Mouse (Mus musculus) C2C12 (cell line): Measurements from ENCODE around the gene Whamm. TPM values are rescaled to one million over a fixed set of nuclear protein-coding genes. Genes with fewer than 3 reads are reported as not detected.

Experiments used
- H3K27me3 ChIP-seq: one replicate; pipeline ENCODE4 v1.6.1; 2011; ENCODE audit not compliant: control insufficient read depth, insufficient read depth, insufficient read length
- H3K36me3 ChIP-seq: one replicate; pipeline ENCODE4 v1.6.1; 2011; ENCODE audit not compliant: control insufficient read depth, insufficient read depth
- H3K4me3 ChIP-seq: one replicate; pipeline ENCODE4 v1.5.1; 2011; ENCODE audit warnings: mild to moderate bottlenecking, control low read depth; ENCODE audit not compliant: poor library complexity, insufficient read depth, severe bottlenecking
- H3K79me2 ChIP-seq: one replicate; pipeline ENCODE4 v1.6.1; 2011; ENCODE audit not compliant: control insufficient read depth, insufficient read depth
- H3K79me3 ChIP-seq: one replicate; pipeline ENCODE4 v1.6.1; 2011; ENCODE audit warnings: low read depth, control low read depth
- H3ac ChIP-seq: one replicate; pipeline ENCODE3; 2011; ENCODE audit warnings: low read depth; ENCODE audit not compliant: control insufficient read depth, insufficient read length
- CEBPB ChIP-seq: IDR thresholded peaks from one replicate; pipeline ENCODE4 v1.6.1; 2011; ENCODE audit warnings: low read depth, mild to moderate bottlenecking, control low read depth, moderate library complexity
- CTCF ChIP-seq: IDR thresholded peaks from one replicate; pipeline ENCODE4 v1.5.1; 2011; ENCODE audit not compliant: control insufficient read depth, insufficient read depth, insufficient read length
- FOSL1 ChIP-seq: IDR thresholded peaks from one replicate; pipeline ENCODE4 v1.8.0; 2011; ENCODE audit warnings: mild to moderate bottlenecking, low read length; ENCODE audit not compliant: poor library complexity, insufficient read depth, severe bottlenecking
- MAX ChIP-seq: IDR thresholded peaks from one replicate; pipeline ENCODE4 v1.6.1; 2011; ENCODE audit warnings: mild to moderate bottlenecking, control low read depth
- MYOD1 ChIP-seq: IDR thresholded peaks from one replicate; pipeline ENCODE4 v1.6.1; 2011; ENCODE audit warnings: low read depth; ENCODE audit not compliant: control insufficient read depth, insufficient read length
- MYOG ChIP-seq: IDR thresholded peaks from one replicate; pipeline ENCODE4 v1.6.1; 2011; ENCODE audit not compliant: control insufficient read depth, insufficient read length; ENCODE audit errors: extremely low read depth
- USF1 ChIP-seq: IDR thresholded peaks from one replicate; pipeline ENCODE4 v1.6.1; 2011; ENCODE audit warnings: low read depth, mild to moderate bottlenecking, control low read depth, moderate library complexity
- polyA plus RNA-seq: library from polyadenylated mRNA; unstranded; fragments of >200 nt; fragmentation: generic; extraction: Trizol; gene quantifications from one replicate; pipeline ENCODE4 v1.2.1, GENCODE M21; 2012; ENCODE audit warnings: missing spikeins

Gene Whamm
- polyA plus RNA-seq, 1 experiment = 3.2 TPM

GRCm38 (mm10) chr7:81548864-81549263, 22.2 kb upstream of the Whamm start:
- Histone ChIP-seq H3K4me3 (no peak overlapping the region), H3ac (no peak overlapping the region), H3K27me3 (no peaks in the 10 kb centered on the region), H3K79me2 (no peaks in the 10 kb centered on the region), H3K36me3 (no peaks in the 10 kb centered on the region), H3K79me3 (no peaks in the 10 kb centered on the region)
- no peak for TF ChIP-seq MAX
- TF ChIP-seq CEBPB = no peak
- TF ChIP-seq FOSL1 = no peak
- TF ChIP-seq MYOD1 = no peak
- TF ChIP-seq CTCF = no peak
- TF ChIP-seq MYOG = no peak
- no peak for TF ChIP-seq USF1

- Histone ChIP-seq H3K4me3 (no peak overlapping the region), H3K79me3 (no peaks in the 10 kb centered on the region)
- TF ChIP-seq USF1 = no peak
- no peak for TF ChIP-seq MAX
- TF ChIP-seq FOSL1 = no peak
- no peak for TF ChIP-seq CTCF
- TF ChIP-seq MYOG = no peak
- no peak for TF ChIP-seq MYOD1
- TF ChIP-seq CEBPB = no peak
These were observed 17.5 kb upstream of the Whamm start for GRCm38 (mm10) chr7:81553589-81553988.

GRCm38 (mm10) chr7:81554369-81554768, 16.7 kb upstream of the Whamm start:
- no peak for TF ChIP-seq MAX
- TF ChIP-seq MYOG = no peak
- no peak for TF ChIP-seq MYOD1
- no peak for TF ChIP-seq CTCF
- TF ChIP-seq CEBPB = no peak
- TF ChIP-seq FOSL1 = no peak
- TF ChIP-seq USF1 = no peak
- H3K27me3 ChIP-seq = peaks cover 13% of the 10 kb centered on the region
- H3ac ChIP-seq = no peak overlapping the region
- H3K4me3 ChIP-seq = no peak overlapping the region
- H3K79me2 ChIP-seq = no peaks in the 10 kb centered on the region
- no peaks in the 10 kb centered on the region for H3K36me3 ChIP-seq
- no peaks in the 10 kb centered on the region for H3K79me3 ChIP-seq

More at GRCm38 (mm10) chr7:81553589-81553988, 17.5 kb upstream of the Whamm start:
- Histone ChIP-seq H3K36me3 (no peaks in the 10 kb centered on the region), H3K79me2 (no peaks in the 10 kb centered on the region), H3K27me3 (peaks cover 9% of the 10 kb centered on the region), H3ac (no peak overlapping the region)

GRCm38 (mm10) chr7:81556839-81557238, 14.2 kb upstream of the Whamm start:
- H3K36me3 ChIP-seq = no peaks in the 10 kb centered on the region
- H3ac ChIP-seq = no peak overlapping the region
- TF ChIP-seq MYOG (no peak), CEBPB (no peak), MYOD1 (no peak), FOSL1 (no peak), MAX (no peak), CTCF (no peak)
- H3K79me3 ChIP-seq = no peaks in the 10 kb centered on the region
- no peak overlapping the region for H3K4me3 ChIP-seq
- peaks cover 20% of the 10 kb centered on the region for H3K27me3 ChIP-seq
- no peaks in the 10 kb centered on the region for H3K79me2 ChIP-seq

- TF ChIP-seq MYOG = no peak
- no peak for TF ChIP-seq MAX
- TF ChIP-seq MYOD1 = no peak
- TF ChIP-seq FOSL1 = no peak
- no peak for TF ChIP-seq USF1
- TF ChIP-seq CTCF = no peak
- no peaks in the 10 kb centered on the region for H3K79me2 ChIP-seq
- no peak overlapping the region for H3K4me3 ChIP-seq
- peaks cover 20% of the 10 kb centered on the region for H3K27me3 ChIP-seq
- no peaks in the 10 kb centered on the region for H3K79me3 ChIP-seq
- H3ac ChIP-seq = no peak overlapping the region
- H3K36me3 ChIP-seq = no peaks in the 10 kb centered on the region
These were observed 13.6 kb upstream of the Whamm start for GRCm38 (mm10) chr7:81557252-81557984.

GRCm38 (mm10) chr7:81557985-81558360, 13.1 kb upstream of the Whamm start:
- Histone ChIP-seq H3K4me3 (no peak overlapping the region), H3ac (no peak overlapping the region), H3K79me3 (no peaks in the 10 kb centered on the region), H3K79me2 (no peaks in the 10 kb centered on the region), H3K27me3 (peaks cover 20% of the 10 kb centered on the region), H3K36me3 (no peaks in the 10 kb centered on the region)
- TF ChIP-seq CEBPB = no peak
- no peak for TF ChIP-seq USF1
- no peak for TF ChIP-seq MYOD1
- TF ChIP-seq MYOG = no peak
- TF ChIP-seq CTCF = no peak
- no peak for TF ChIP-seq FOSL1
- no peak for TF ChIP-seq MAX
